7 mouse cellular contexts compared by ENCODE assay signal in the genomic region with DNA sequence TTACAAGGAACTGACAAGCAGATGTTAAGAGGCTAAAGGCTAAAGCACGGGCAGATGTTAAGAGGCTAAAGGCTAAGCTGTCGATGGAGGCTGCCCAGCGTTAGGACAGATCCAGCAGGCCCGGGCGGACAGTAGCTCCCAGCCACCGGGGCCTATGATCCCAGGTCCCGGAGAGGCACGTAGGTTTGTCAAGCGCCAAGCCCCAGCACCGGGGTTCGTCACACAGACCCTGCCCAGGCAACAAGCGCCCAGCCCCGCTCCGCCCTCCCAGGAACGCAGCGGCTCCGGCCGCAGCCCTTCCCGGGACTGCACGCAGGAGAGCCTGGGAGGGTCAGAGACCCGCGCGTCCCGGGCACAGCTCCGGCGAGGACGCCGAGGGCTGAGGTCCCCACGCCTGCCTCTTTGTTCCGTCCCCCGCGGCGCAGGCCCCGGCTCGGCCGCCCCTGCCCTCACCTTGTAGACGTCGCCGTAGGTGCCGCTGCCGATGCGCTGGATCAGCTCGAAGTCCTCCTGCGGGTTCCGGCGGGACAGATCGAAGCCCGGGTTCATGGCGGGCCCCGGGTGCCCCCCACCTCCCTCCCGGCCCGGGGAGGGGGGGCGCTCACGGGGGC. TPM values are rescaled to one million over a fixed set of nuclear protein-coding genes. Genes with fewer than 3 reads are reported as not detected.
DNase-seq lines count a peak whose midpoint lies in the region; ATAC-seq and TF ChIP-seq lines count a peak whose summit lies in the region.

No protein-coding gene starts in this region.

- H3K27ac ChIP-seq in intestine, embryonic 15.5 days, result peak overlapping the region; percentile 95
- peak overlapping the region; percentile 95 for H3K27ac ChIP-seq in limb, embryonic 14.5 days (replicated peaks; ENCODE audit: low read depth, low read length)
- peak overlapping the region; percentile 95 for H3K27ac ChIP-seq in midbrain, embryonic 13.5 days
- peak overlapping the region; percentile 61 for H3K27ac ChIP-seq in spleen, adult 2 months (ENCODE audit: insufficient read depth, low read length)

- peak; percentile 76 to 89 for DNase-seq in adrenal gland, adult (ENCODE audit: inconsistent age in 2 of 2, low spot score in 1 of 2)
- DNase-seq in cerebellum, postnatal 36 days, result peak; percentile 58 to 60
- peak; percentile 46 to 63 for DNase-seq in gastrocnemius, postnatal 4 days (ENCODE audit: low spot score in 2 of 2)
- peak; percentile 40 for DNase-seq in limb, embryonic 14.5 days (ENCODE audit: low spot score)
- peak in 1 of 2 experiments; percentile 28 for DNase-seq in spleen, adult 2 months (ENCODE audit: low read depth in 1 of 2, low spot score in 2 of 2)

- peak overlapping the region; percentile 97 for H3K9ac ChIP-seq in intestine, embryonic 15.5 days
- H3K9ac ChIP-seq in limb, embryonic 14.5 days (ENCODE audit: low read depth, low read length, severe bottlenecking), result peak overlapping the region; percentile 95
- H3K9ac ChIP-seq in midbrain, embryonic 13.5 days (replicated peaks), result peak overlapping the region; percentile 96

- TF ChIP-seq POLR2A in limb, embryonic 14.5 days (IDR thresholded peaks at IDR 0.05; ENCODE audit: borderline replicate concordance, extremely low read depth, insufficient read depth, insufficient read length), result 0 out of 2 replicates have a peak, but pooled peaks have one; percentile 16
- TF ChIP-seq POLR2A in spleen, adult 2 months (IDR thresholded peaks at IDR 0.05; ENCODE audit: low read depth, low read length), result no peak

- H3K4me3 ChIP-seq in intestine, embryonic 15.5 days (replicated peaks), result peak overlapping the region; percentile 97
- H3K4me3 ChIP-seq in limb, embryonic 14.5 days (replicated peaks; ENCODE audit: low read length), result peak overlapping the region; percentile 93
- peak overlapping the region; percentile 97 for H3K4me3 ChIP-seq in midbrain, embryonic 13.5 days (replicated peaks)
- peak overlapping the region; percentile 80 for H3K4me3 ChIP-seq in spleen, adult 2 months (ENCODE audit: extremely low read depth, insufficient read depth, insufficient read length)

- H3K9me3 ChIP-seq in intestine, embryonic 15.5 days, result no peaks in the 10 kb centered on the region
- H3K9me3 ChIP-seq in limb, embryonic 14.5 days (ENCODE audit: control insufficient read depth, low read length), result no peaks in the 10 kb centered on the region
- no peaks in the 10 kb centered on the region for H3K9me3 ChIP-seq in midbrain, embryonic 13.5 days

- peaks cover 14% of the 10 kb centered on the region; the same call in 1 of the 2 replicates for H3K4me1 ChIP-seq in intestine, embryonic 15.5 days (replicated peaks)
- peaks cover 18% of the 10 kb centered on the region for H3K4me1 ChIP-seq in limb, embryonic 14.5 days (ENCODE audit: control insufficient read depth, insufficient read depth, low read length)
- peaks cover 47% of the 10 kb centered on the region for H3K4me1 ChIP-seq in midbrain, embryonic 13.5 days (replicated peaks)
- H3K4me1 ChIP-seq in spleen, adult 2 months (ENCODE audit: control insufficient read depth, insufficient read depth, insufficient read length), result peaks cover 3% of the 10 kb centered on the region; the same call in 1 of the 2 replicates

- 0% methylated on average over 51 of the region's 54 CpGs for WGBS in intestine, embryonic 15.5 days
- WGBS in limb, embryonic 14.5 days, result under 1% methylated on average over 38 of the region's 54 CpGs
- WGBS in midbrain, embryonic 13.5 days, result under 1% methylated on average over 51 of the region's 54 CpGs
- under 1% methylated on average over 53 of the region's 54 CpGs for WGBS in spleen, adult 2 months

- no peak for TF ChIP-seq CTCF in spleen, adult 2 months (IDR thresholded peaks at IDR 0.05; ENCODE audit: extremely low read depth, insufficient read depth, insufficient read length, insufficient replicate concordance)

- ATAC-seq in intestine, embryonic 15.5 days, result peak; percentile 50
- ATAC-seq in limb, embryonic 14.5 days (ENCODE audit: low FRiP score, low read depth), result peak; percentile 64
- peak; percentile 79 for ATAC-seq in midbrain, embryonic 13.5 days

- peak overlapping the region; percentile 72 for H3K4me2 ChIP-seq in intestine, embryonic 15.5 days (replicated peaks)
- peak overlapping the region; percentile 85 for H3K4me2 ChIP-seq in limb, embryonic 14.5 days (replicated peaks; ENCODE audit: low read depth, low read length, severe bottlenecking)
- peak overlapping the region; percentile 72 for H3K4me2 ChIP-seq in midbrain, embryonic 13.5 days (replicated peaks)

- no peaks in the 10 kb centered on the region for H3K27me3 ChIP-seq in intestine, embryonic 15.5 days (replicated peaks)
- no peaks in the 10 kb centered on the region for H3K27me3 ChIP-seq in limb, embryonic 14.5 days (ENCODE audit: control insufficient read depth, insufficient read depth, low read length)
- no peaks in the 10 kb centered on the region for H3K27me3 ChIP-seq in midbrain, embryonic 13.5 days
- peaks cover 5% of the 10 kb centered on the region; the same call in 1 of the 2 replicates for H3K27me3 ChIP-seq in spleen, adult 2 months (ENCODE audit: control insufficient read depth, insufficient read depth, low read length)

- no peaks in the 10 kb centered on the region for H3K36me3 ChIP-seq in intestine, embryonic 15.5 days
- H3K36me3 ChIP-seq in limb, embryonic 14.5 days (ENCODE audit: control insufficient read depth, insufficient read depth, low read length), result no peaks in the 10 kb centered on the region
- H3K36me3 ChIP-seq in midbrain, embryonic 13.5 days, result no peaks in the 10 kb centered on the region
- no peaks in the 10 kb centered on the region for H3K36me3 ChIP-seq in spleen, adult 2 months (ENCODE audit: control insufficient read depth, insufficient read depth, low read length)

RNA-seq across cellular contexts. Expression of a gene that starts 0.8 kb away (rescaled TPM):
- 10 to 100 TPM; 32.7 to 38.2 TPM for total RNA-seq in gastrocnemius, postnatal 4 days (2021)
- 23.5 and 24.1 TPM in 2 replicates for polyA plus RNA-seq in intestine, embryonic 15.5 days (2015; fragmentation: Nextera tagmentation; extraction: Ambion mirVana)
- polyA plus RNA-seq in limb, embryonic 14.5 days (2012; rRNA removed), result 50.2 and 52.8 TPM in 2 replicates
- 42.2 and 42.6 TPM in 2 replicates for polyA plus RNA-seq in limb, embryonic 14.5 days (2014; fragmentation: Nextera tagmentation; extraction: Ambion mirVana)
- 22.6 and 23.5 TPM in 2 replicates for polyA plus RNA-seq in midbrain, embryonic 13.5 days (2015; fragmentation: Nextera tagmentation; extraction: Ambion mirVana)
- 4.3 and 5.4 TPM in 2 replicates for polyA plus RNA-seq in spleen, adult 2 months (2012; rRNA removed)
